Mouse (Mus musculus) bone marrow, adult 2 months (tissue): ENCODE measurements around the gene Mnt.
A peak's percentile ranks its signal among the peaks of the same experiment; 100 is the strongest.

Source experiments
- CTCF ChIP-seq: fragments of 200-500 bp; IDR thresholded peaks from 2 replicates; pipeline ENCODE4 v1.5.1; 2011; ENCODE audit warnings: low read length, control low read depth; ENCODE audit not compliant: control insufficient read depth, insufficient read depth
- POLR2A ChIP-seq: fragments of 200-500 bp; IDR thresholded peaks from 2 replicates; pipeline ENCODE4 v1.6.1; 2011; ENCODE audit warnings: low read depth, mild to moderate bottlenecking, control low read depth, low read length, borderline replicate concordance; ENCODE audit not compliant: control insufficient read depth

DNA sequence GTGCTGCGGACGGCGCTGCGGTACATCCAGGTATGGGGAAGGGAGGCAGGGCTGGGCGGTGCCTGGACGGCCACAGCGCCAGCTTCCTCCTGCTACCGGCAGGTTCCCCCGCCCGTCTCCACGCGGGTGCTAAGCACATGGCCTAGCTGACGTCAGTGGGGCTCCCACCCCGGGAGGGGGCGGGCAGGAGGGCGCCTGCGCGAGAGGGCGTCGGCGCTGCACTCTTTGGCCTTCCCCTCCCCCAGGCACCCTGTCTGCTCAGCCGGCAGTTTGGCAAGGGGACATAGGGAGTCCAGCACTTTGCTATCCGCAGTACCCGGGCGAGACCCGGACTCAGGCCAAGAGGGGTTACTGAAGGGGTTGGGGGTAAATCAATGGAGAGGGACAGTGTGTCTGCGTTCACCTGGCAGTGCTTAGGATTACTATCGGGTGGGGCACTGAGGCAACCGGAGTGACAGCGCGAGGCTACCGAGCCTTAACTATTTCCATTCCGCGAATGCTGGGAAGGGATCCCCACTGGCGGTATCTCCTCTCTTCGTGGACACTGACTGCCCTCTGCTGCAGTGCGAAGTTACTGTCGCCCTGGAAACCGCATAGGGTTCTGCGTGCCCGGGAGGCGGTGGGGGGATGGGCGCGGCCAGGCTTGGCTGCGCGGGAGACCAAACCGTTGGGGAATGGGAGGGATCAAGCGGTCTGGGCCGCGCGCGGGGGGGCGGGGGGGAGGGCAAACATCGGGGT, 7.1 kb downstream of the Mnt start:
- TF ChIP-seq CTCF (peak; percentile 28; the same call in 1 of the 2 replicates), POLR2A (peak; percentile 69; the same call in 1 of the 2 replicates)
